8 mouse cellular contexts compared by ENCODE assay signal in genomic region chr17:69256441-69256840, GRCm38 (mm10).
DNase-seq lines count a peak whose midpoint lies in the region; ATAC-seq and TF ChIP-seq lines count a peak whose summit lies in the region.

No protein-coding gene starts in this region.

- peak; percentile 31 for TF ChIP-seq CTCF in E14TG2a.4 (conservative IDR thresholded peaks at IDR 0.05; ENCODE audit: low read length)
- TF ChIP-seq CTCF in intestine, postnatal 0 days (IDR thresholded peaks at IDR 0.05; ENCODE audit: low read depth) = peak; percentile 65
- peak; percentile 20; the same call in 1 of the 2 replicates for TF ChIP-seq CTCF in small intestine, adult 2 months (IDR thresholded peaks at IDR 0.05; ENCODE audit: extremely low read depth, insufficient read length, insufficient replicate concordance, low read depth, low read length)

- H3K4me3 ChIP-seq in heart, embryonic 16.5 days (ENCODE audit: low read length) = no peak overlapping the region
- no peak overlapping the region for H3K4me3 ChIP-seq in E14TG2a.4 (replicated peaks; ENCODE audit: low read length)
- no peak overlapping the region for H3K4me3 ChIP-seq in intestine, postnatal 0 days (ENCODE audit: low read depth, low read length)
- no peak overlapping the region for H3K4me3 ChIP-seq in small intestine, adult 2 months (ENCODE audit: low read depth, low read length)

- peaks cover 12% of the 10 kb centered on the region for H3K36me3 ChIP-seq in heart, embryonic 16.5 days (ENCODE audit: control insufficient read depth, insufficient read depth)
- no peaks in the 10 kb centered on the region for H3K36me3 ChIP-seq in E14TG2a.4 (ENCODE audit: insufficient read depth, low read length)
- peaks cover 32% of the 10 kb centered on the region for H3K36me3 ChIP-seq in intestine, postnatal 0 days (ENCODE audit: control insufficient read depth, insufficient read depth)
- H3K36me3 ChIP-seq in small intestine, adult 2 months (ENCODE audit: control insufficient read depth, insufficient read depth, low read length) = peaks cover 58% of the 10 kb centered on the region

- peak; percentile 41; the same call in 1 of the 2 replicates for ATAC-seq in heart, embryonic 16.5 days (replicated peaks; ENCODE audit: extremely low read depth, insufficient read depth, low FRiP score)
- no peak for ATAC-seq in intestine, postnatal 0 days

- H3K27me3 ChIP-seq in heart, embryonic 16.5 days (ENCODE audit: control insufficient read depth, insufficient read depth, low read length) = no peaks in the 10 kb centered on the region
- no peaks in the 10 kb centered on the region for H3K27me3 ChIP-seq in E14TG2a.4 (ENCODE audit: insufficient read depth, low read length)
- no peaks in the 10 kb centered on the region for H3K27me3 ChIP-seq in intestine, postnatal 0 days (replicated peaks; ENCODE audit: control insufficient read depth, insufficient read depth, low read length)
- H3K27me3 ChIP-seq in small intestine, adult 2 months (ENCODE audit: control insufficient read depth, insufficient read depth, low read length) = no peaks in the 10 kb centered on the region

- H3K4me1 ChIP-seq in heart, embryonic 16.5 days (ENCODE audit: control insufficient read depth, insufficient read depth, low read length) = no peaks in the 10 kb centered on the region
- H3K4me1 ChIP-seq in E14TG2a.4 (replicated peaks; ENCODE audit: low read depth, low read length) = peaks cover 12% of the 10 kb centered on the region
- no peaks in the 10 kb centered on the region for H3K4me1 ChIP-seq in intestine, postnatal 0 days (replicated peaks; ENCODE audit: control insufficient read depth, insufficient read depth, low read length)
- no peaks in the 10 kb centered on the region for H3K4me1 ChIP-seq in small intestine, adult 2 months (ENCODE audit: control insufficient read depth, insufficient read depth, insufficient read length, low read length)

- H3K9ac ChIP-seq in heart, embryonic 16.5 days (ENCODE audit: low read length) = no peak overlapping the region
- H3K9ac ChIP-seq in intestine, postnatal 0 days (ENCODE audit: low read depth, low read length) = no peak overlapping the region

- no peak for TF ChIP-seq POLR2A in small intestine, adult 2 months (IDR thresholded peaks at IDR 0.05; ENCODE audit: low read depth, low read length)

- no peak overlapping the region for H3K27ac ChIP-seq in heart, embryonic 16.5 days (ENCODE audit: low read length)
- H3K27ac ChIP-seq in intestine, postnatal 0 days (ENCODE audit: low read depth, low read length) = no peak overlapping the region
- no peak overlapping the region for H3K27ac ChIP-seq in small intestine, adult 2 months (ENCODE audit: insufficient read depth, low read depth, low read length)

- 38% methylated on average over 9 of the region's 9 CpGs for WGBS in heart, embryonic 16.5 days
- 46% methylated on average over 9 of the region's 9 CpGs for WGBS in intestine, postnatal 0 days
- 55% methylated on average over 9 of the region's 9 CpGs for WGBS in small intestine, adult 2 months

- intact Hi-C loops in left cerebral cortex, postnatal 25 days (cut with DNase I) = no loop called here

- no peak overlapping the region for H3K4me2 ChIP-seq in heart, embryonic 16.5 days (ENCODE audit: low read depth, low read length)
- no peak overlapping the region for H3K4me2 ChIP-seq in intestine, postnatal 0 days (replicated peaks; ENCODE audit: low read depth)

- H3K9me3 ChIP-seq in heart, embryonic 16.5 days (replicated peaks; ENCODE audit: control insufficient read depth, low read length) = no peaks in the 10 kb centered on the region
- H3K9me3 ChIP-seq in E14TG2a.4 (ENCODE audit: low read length) = peaks cover 11% of the 10 kb centered on the region
- H3K9me3 ChIP-seq in intestine, postnatal 0 days (ENCODE audit: control insufficient read depth) = no peaks in the 10 kb centered on the region

- no peak for DNase-seq in heart, adult 11 months
- DNase-seq in embryo, embryonic 10.5 days (ENCODE audit: low spot score) = peak; percentile 66
- DNase-seq in left cerebral cortex, postnatal 25 days (ENCODE audit: low spot score in 2 of 2) = no peak
- no peak for DNase-seq in T-cell, adult 2 months (ENCODE audit: low spot score)
